Mouse (Mus musculus): ENCODE results near the gene Tpi1. TPM values are rescaled to one million over a fixed set of nuclear protein-coding genes. Genes with fewer than 3 reads are reported as not detected.

Tpi1 gene
- polyA plus RNA-seq, 1 experiment from 2014 or later, result 1,356 TPM

DNA sequence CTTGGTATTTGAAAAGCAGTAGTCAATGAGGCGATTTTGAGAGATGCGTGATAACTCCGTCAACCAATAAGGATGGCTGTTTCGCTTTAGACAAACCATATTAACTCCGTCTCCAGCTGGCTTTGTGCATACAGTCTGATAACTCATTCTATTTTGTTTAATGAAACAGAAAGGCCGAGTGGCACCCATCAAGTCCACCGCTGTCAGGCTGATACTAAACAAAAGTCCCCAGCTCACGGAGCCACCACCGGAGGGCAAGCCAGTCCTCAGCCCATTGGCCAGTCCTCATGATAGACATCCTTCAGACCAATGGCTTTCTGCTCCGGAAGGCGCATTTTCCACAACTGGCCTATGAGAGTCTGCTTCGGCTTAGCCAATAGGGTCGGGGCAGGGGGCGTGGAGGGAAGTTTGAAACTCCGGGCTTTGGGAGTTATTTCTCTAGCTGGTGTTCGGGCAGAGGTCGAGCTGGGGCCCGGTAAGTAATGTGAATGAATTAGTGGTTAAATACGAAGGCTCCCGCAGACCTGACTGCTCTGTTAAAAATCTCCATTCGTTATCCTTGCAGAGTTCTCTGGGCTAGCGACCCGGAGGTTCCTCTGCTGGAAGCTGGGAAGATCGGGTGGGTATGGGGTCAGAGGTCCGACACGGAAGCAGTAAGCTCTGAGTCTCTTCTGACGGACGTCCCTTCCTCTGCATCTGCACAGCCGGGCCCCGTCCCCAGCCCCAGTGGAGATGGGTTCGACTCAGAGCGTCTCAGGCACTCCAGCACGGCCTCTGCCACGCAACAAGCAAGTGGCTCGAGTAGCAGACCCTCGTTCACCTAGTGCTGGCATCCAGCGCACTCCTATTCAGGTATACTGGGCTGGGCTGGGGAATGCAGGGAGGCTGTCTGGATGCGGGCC lies 16.0 kb upstream of the Tpi1 start:
- peak overlapping the region; percentile 81 for H3K4me2 ChIP-seq
- H3K4me1 ChIP-seq (replicated peaks), result peaks cover 19% of the 10 kb centered on the region
- H3K36me3 ChIP-seq, result peaks cover 45% of the 10 kb centered on the region
- peak overlapping the region; percentile 68 for H3K4me3 ChIP-seq
- peak overlapping the region; percentile 85 for H3K27ac ChIP-seq (ENCODE audit: poor library complexity, severe bottlenecking)
- no peaks in the 10 kb centered on the region for H3K27me3 ChIP-seq (replicated peaks)
- under 1% methylated on average over 38 of the region's 38 CpGs for WGBS
- peak; percentile 89 for ATAC-seq (ENCODE audit: insufficient number of reproducible peaks, low FRiP score)
- H3K9me3 ChIP-seq (replicated peaks), result no peaks in the 10 kb centered on the region
- H3K9ac ChIP-seq, result peak overlapping the region; percentile 78

DNA sequence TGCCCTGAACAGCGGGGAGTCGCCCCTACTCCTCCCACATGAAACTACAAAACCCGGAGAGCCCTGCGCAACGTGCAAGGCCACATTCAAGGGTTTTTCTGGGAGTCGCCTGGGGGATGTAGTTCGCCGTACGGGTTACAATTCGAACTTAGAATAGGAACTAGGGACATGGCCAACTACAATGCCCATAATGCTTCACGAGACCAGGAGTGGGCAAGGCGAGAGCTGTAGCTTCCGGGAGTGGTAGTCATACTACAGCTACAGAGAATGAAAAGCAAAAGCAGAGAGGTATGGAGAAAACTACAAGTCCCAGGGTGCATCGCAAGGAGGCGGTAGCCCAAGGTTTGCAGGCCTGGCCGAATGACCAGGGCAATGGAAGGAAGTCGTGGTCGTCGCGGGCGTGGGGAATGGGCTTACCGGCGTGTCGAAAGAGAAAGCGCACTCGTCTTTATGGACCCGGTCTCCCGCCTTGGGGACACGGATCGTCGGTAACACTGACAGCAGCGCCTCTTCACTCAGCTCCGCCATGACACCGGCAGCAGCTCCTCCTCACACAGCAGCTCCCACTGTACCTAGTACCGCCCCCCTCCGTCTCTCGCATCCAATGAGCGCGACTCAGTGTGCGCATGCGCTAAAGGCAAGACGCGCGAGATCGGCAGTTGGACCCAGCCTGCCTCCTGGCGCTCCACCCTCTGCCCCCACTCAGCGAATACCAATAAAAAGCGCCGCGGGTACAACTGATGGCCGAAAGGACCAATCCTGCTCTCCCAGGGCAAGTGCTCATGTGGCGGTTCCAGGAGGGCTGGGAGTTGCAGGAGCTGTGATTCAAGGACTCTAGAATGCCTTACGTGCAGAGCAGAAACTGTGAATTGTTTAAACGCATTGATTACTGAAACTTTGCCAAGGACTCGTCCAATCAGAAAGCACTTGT lies 15.0 kb upstream of the Tpi1 start, which contains the start of the genes Usp5 and Cdca3:
Gene Usp5, minus strand, starts transcription at position 617 of the 931 bp plus-strand sequence.
Gene Cdca3, plus strand, starts transcription at position 680 of the 931 bp plus-strand sequence.
- peak within 1 kb of the TSS; percentile 79 for H3K9ac ChIP-seq
- peaks cover 47% of the 10 kb centered on the region for H3K36me3 ChIP-seq
- ATAC-seq (ENCODE audit: insufficient number of reproducible peaks, low FRiP score), result peak; percentile 96
- H3K9me3 ChIP-seq (replicated peaks), result no peaks in the 10 kb centered on the region
- H3K4me3 ChIP-seq, result peak within 1 kb of the TSS; percentile 68
- H3K27ac ChIP-seq (ENCODE audit: poor library complexity, severe bottlenecking), result peak within 1 kb of the TSS; percentile 85
- peaks cover 19% of the 10 kb centered on the region for H3K4me1 ChIP-seq (replicated peaks)
- peak within 1 kb of the TSS; percentile 94 for H3K4me2 ChIP-seq
- under 1% methylated on average over 55 of the region's 55 CpGs for WGBS
- H3K27me3 ChIP-seq (replicated peaks), result no peaks in the 10 kb centered on the region

DNA sequence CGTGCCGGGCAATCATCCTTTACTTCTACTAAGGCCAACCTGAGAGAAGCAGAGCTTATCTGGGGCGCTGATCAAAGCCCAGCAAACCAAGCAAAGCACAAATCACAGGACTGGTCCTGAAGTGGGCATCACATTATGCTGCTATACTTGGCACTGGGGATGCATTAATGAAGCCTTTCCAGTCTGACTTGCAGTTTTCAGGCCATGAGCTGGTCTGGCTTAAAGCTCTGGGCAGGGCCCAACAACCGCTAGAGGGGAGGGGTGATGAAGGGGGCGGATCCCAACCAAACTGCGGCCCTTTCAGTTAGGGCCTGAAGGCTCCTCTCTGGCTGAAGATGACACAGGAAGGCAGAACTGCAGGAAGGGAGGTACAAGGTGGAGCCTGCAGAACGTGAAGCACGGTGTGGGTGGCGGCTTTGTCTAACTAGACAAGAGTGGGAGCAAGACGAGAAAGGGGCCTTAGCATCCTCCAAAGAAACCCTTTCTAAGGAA lies 14.1 kb upstream of the Tpi1 start:
- no peaks in the 10 kb centered on the region for H3K9me3 ChIP-seq (replicated peaks)
- peak overlapping the region; percentile 68 for H3K4me3 ChIP-seq
- peak overlapping the region; percentile 94 for H3K4me2 ChIP-seq
- H3K4me1 ChIP-seq (replicated peaks), result peaks cover 19% of the 10 kb centered on the region
- ATAC-seq (ENCODE audit: insufficient number of reproducible peaks, low FRiP score), result no peak
- 26% methylated on average over 10 of the region's 10 CpGs for WGBS
- peak overlapping the region; percentile 79 for H3K9ac ChIP-seq
- 0 out of 2 replicates have a peak overlapping the region, but pooled peaks have one; percentile 19 for H3K27ac ChIP-seq (ENCODE audit: poor library complexity, severe bottlenecking)
- peaks cover 48% of the 10 kb centered on the region for H3K36me3 ChIP-seq
- H3K27me3 ChIP-seq (replicated peaks), result no peaks in the 10 kb centered on the region

DNA sequence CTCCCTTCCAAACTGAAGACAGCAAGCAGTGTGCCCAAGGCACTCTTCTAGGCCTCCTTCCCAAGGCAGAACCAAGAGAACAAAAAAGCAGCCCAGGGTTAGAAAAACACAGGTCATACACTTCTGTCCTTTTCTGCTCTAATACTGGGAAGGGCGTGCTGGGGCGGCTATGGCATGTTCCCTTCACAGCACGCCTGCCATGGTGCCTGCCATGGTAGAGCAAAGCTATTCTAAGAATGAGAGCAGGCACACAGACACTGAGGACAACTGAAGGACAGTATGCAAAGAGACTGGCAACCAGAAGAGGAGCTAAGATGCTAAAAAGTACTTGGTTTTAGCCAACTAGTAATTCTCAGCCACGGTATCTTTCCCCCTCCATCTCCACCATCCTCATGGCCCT lies 8.0 kb upstream of the Tpi1 start:
- 83% methylated on average over 4 of the region's 4 CpGs for WGBS
- H3K9ac ChIP-seq, result no peak overlapping the region

DNA sequence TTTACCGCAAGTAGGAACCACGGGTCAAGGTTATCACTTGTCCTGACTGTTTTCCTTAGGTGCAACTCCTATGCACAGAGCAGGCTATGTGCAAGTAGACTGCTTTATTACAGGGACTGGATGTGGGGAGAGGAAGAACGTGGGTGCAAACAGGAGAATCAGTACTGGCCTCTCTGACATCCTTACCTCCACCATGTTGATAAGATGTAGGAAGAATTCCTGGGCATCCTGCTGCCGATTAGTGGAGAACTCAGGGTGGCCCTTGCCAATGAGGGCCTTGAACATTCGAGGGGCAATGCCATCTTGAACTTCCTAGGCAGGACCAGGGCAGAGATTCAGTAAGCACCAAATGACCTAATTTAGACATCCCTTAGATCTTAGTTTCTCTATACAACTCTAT lies 6.8 kb upstream of the Tpi1 start:
- ATAC-seq (ENCODE audit: insufficient number of reproducible peaks, low FRiP score), result no peak
- WGBS, result 86% methylated on average over 5 of the region's 5 CpGs

More for the DNA sequence above, 8.0 kb upstream of the Tpi1 start:
- Histone ChIP-seq H3K9me3 (replicated peaks) (no peaks in the 10 kb centered on the region), H3K4me3 (no peak overlapping the region), H3K27me3 (replicated peaks) (no peaks in the 10 kb centered on the region), H3K4me2 (no peak overlapping the region), H3K36me3 (peaks cover 93% of the 10 kb centered on the region), H3K27ac (ENCODE audit: poor library complexity, severe bottlenecking) (no peak overlapping the region), H3K4me1 (replicated peaks) (no peaks in the 10 kb centered on the region)
- no peak for ATAC-seq (ENCODE audit: insufficient number of reproducible peaks, low FRiP score)

DNA sequence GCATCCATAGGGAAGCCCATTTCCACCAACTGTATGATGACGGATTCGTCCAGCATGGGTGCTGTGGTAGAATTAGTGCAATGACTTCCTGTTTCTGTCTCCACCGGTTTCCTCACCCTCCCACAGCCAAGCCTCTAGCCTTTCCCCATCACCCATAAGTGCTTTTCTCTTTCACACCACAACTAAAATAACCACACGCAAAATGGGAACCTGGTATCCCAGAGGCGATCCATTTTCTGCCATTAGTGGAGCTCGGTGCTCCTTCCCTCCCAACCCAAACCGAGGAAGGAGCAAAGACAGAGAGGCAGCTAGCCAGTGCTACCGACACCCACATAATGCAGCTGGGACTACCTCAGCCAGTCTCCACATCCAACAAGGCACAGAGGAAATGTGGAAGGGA lies 3.9 kb upstream of the Tpi1 start:
- H3K4me2 ChIP-seq, result no peak overlapping the region
- H3K27ac ChIP-seq (ENCODE audit: poor library complexity, severe bottlenecking), result no peak overlapping the region
- peaks cover 14% of the 10 kb centered on the region for H3K4me1 ChIP-seq (replicated peaks)
- H3K36me3 ChIP-seq, result peaks cover 81% of the 10 kb centered on the region
- no peak overlapping the region for H3K4me3 ChIP-seq
- 85% methylated on average over 8 of the region's 8 CpGs for WGBS
- H3K27me3 ChIP-seq (replicated peaks), result no peaks in the 10 kb centered on the region
- no peak for ATAC-seq (ENCODE audit: insufficient number of reproducible peaks, low FRiP score)
- H3K9me3 ChIP-seq (replicated peaks), result no peaks in the 10 kb centered on the region
- no peak overlapping the region for H3K9ac ChIP-seq

More for the DNA sequence above, 6.8 kb upstream of the Tpi1 start:
- Histone ChIP-seq H3K9me3 (replicated peaks) (no peaks in the 10 kb centered on the region), H3K36me3 (peaks cover 100% of the 10 kb centered on the region), H3K27me3 (replicated peaks) (no peaks in the 10 kb centered on the region), H3K9ac (no peak overlapping the region), H3K4me1 (replicated peaks) (no peaks in the 10 kb centered on the region), H3K27ac (ENCODE audit: poor library complexity, severe bottlenecking) (no peak overlapping the region), H3K4me3 (no peak overlapping the region), H3K4me2 (no peak overlapping the region)

DNA sequence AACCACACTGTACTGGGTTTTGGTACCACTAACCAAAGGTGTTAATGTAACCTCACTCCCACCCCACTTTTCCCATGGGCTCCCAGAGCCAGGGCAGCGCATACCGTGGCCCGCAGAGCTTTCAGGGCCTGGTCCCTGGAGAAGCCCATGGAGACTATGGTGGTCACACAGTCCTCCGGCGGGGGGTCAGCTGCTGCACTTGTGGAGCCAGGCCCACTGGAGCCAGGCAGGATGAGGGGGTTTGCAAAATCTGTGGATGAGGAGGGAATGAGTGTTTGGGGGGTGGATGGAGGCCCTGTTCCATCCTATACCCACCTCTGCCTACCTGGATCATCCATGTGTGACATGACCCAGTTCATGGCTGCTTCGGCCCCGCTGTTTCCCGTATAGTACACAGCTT lies 3.5 kb upstream of the Tpi1 start:
- Histone ChIP-seq H3K4me3 (no peak overlapping the region), H3K36me3 (peaks cover 79% of the 10 kb centered on the region), H3K9ac (no peak overlapping the region), H3K9me3 (replicated peaks) (no peaks in the 10 kb centered on the region), H3K27ac (ENCODE audit: poor library complexity, severe bottlenecking) (no peak overlapping the region), H3K27me3 (replicated peaks) (no peaks in the 10 kb centered on the region), H3K4me2 (no peak overlapping the region), H3K4me1 (replicated peaks) (peaks cover 18% of the 10 kb centered on the region)
- 95% methylated on average over 8 of the region's 8 CpGs for WGBS
- ATAC-seq (ENCODE audit: insufficient number of reproducible peaks, low FRiP score), result no peak

DNA sequence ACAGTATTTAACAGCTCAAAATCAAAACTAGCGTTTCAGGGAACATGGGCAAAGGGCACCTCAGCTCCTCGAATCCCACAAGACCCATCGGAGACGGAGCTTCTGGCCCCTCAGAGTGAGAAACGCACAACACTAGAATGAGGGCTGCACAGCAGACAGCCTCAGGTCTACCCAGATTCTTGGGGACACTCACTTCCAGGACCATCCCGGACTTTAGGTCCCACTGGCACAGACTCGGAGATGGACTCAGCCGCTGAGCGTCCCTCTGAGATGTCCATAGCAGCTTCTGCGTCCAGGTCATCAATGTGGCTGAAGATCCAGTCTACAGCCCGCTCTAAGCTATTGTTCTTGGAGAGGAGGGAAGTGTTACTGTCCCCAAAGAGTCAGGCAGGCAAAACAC lies 3.0 kb upstream of the Tpi1 start:
- H3K27ac ChIP-seq (ENCODE audit: poor library complexity, severe bottlenecking), result no peak overlapping the region
- 96% methylated on average over 11 of the region's 11 CpGs for WGBS
- ATAC-seq (ENCODE audit: insufficient number of reproducible peaks, low FRiP score), result no peak
- H3K27me3 ChIP-seq (replicated peaks), result no peaks in the 10 kb centered on the region
- peaks cover 22% of the 10 kb centered on the region for H3K4me1 ChIP-seq (replicated peaks)
- peaks cover 79% of the 10 kb centered on the region for H3K36me3 ChIP-seq
- no peak overlapping the region for H3K4me3 ChIP-seq
- no peak overlapping the region for H3K9ac ChIP-seq
- no peak overlapping the region for H3K4me2 ChIP-seq
- no peaks in the 10 kb centered on the region for H3K9me3 ChIP-seq (replicated peaks)

DNA sequence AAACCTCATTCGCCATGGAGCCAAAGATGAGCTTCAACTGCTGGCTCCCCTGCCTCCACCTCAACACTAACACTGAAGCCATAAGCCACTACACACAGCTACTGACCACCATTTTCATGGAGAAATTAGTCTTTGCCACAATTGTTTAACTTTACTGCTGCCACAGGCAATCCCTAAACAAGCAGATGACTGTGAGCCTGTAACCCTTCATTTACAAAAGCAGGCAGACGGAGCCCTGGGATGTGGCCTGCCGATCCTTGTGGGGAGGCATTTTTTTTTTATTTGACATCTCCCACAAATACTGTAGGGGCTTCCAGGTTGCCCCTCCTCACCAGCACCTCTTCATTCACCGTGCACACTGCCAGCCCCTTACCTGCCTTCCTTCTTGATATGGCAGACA lies 2.5 kb upstream of the Tpi1 start:
- Histone ChIP-seq H3K27ac (ENCODE audit: poor library complexity, severe bottlenecking) (no peak overlapping the region), H3K27me3 (replicated peaks) (no peaks in the 10 kb centered on the region), H3K9me3 (replicated peaks) (no peaks in the 10 kb centered on the region), H3K4me1 (replicated peaks) (peaks cover 27% of the 10 kb centered on the region), H3K36me3 (peaks cover 79% of the 10 kb centered on the region), H3K4me3 (no peak overlapping the region), H3K9ac (no peak overlapping the region), H3K4me2 (no peak overlapping the region)
- no peak for ATAC-seq (ENCODE audit: insufficient number of reproducible peaks, low FRiP score)
- WGBS, result 91% methylated on average over 4 of the region's 4 CpGs

DNA sequence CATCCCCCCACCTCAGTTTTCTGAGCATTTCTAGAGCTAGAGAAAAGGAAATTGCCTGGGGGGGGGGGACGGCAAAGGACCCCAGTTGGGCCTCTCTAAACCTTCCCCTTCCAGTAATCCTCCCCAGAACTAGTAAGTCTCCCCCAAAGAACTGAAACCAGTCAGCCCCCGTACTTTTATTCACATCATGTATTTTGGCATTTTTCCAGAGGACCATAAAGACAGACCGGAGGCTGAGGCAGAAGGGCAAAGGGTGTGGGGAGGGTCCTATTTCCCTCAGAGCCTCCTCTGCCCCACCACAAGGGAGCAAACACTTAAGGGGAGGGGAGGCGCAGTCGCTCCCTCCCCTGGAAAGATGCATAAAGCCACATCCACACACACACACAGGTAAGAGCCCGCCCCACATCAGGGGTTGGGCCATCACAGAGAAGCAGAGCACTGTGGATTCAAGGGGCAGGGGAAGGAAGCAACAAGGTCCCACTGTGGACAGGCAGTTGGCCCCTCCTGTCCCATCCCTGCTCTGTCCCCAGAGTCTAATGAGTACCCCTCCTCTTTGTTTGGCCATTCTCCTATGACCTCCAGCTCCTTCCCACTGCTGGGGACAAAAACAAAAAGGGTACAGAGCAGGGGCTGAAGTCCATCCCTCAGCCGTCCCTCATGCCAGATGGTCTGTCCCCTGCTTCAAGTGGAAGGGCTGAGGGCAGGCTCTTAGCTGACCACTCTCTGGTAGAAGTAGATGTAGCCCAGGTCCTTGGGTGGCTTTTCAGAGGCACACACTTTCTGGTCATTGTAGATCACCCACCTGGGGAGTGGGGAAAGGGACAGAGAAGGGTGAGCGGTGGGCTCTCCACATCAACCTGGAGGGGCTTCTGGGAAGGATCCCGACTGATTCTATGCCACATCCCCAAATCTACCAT lies 1.0 kb upstream of the Tpi1 start:
- no peak overlapping the region for H3K4me3 ChIP-seq
- no peaks in the 10 kb centered on the region for H3K9me3 ChIP-seq (replicated peaks)
- peak overlapping the region; percentile 80 for H3K4me2 ChIP-seq
- 72% methylated on average over 9 of the region's 9 CpGs for WGBS
- H3K9ac ChIP-seq, result no peak overlapping the region
- no peak overlapping the region for H3K27ac ChIP-seq (ENCODE audit: poor library complexity, severe bottlenecking)
- peaks cover 38% of the 10 kb centered on the region for H3K4me1 ChIP-seq (replicated peaks)
- no peak for ATAC-seq (ENCODE audit: insufficient number of reproducible peaks, low FRiP score)
- H3K36me3 ChIP-seq, result peaks cover 78% of the 10 kb centered on the region
- H3K27me3 ChIP-seq (replicated peaks), result no peaks in the 10 kb centered on the region

All from heart, embryonic 12.5 days (tissue).